Mouse (Mus musculus): ENCODE results near the gene Ildr2. TPM values are rescaled to one million over a fixed set of nuclear protein-coding genes. Genes with fewer than 3 reads are reported as not detected.

Gene Ildr2
- polyA plus RNA-seq, 1 experiment from 2014 or later: 10.8 TPM

- Histone ChIP-seq H3K4me3 (peak overlapping the region; percentile 52), H3K27ac (replicated peaks) (peak overlapping the region; percentile 65), H3K9me3 (no peaks in the 10 kb centered on the region), H3K27me3 (peaks cover 15% of the 10 kb centered on the region), H3K36me3 (peaks cover 35% of the 10 kb centered on the region), H3K9ac (replicated peaks) (peak overlapping the region; percentile 67), H3K4me1 (peaks cover 18% of the 10 kb centered on the region), H3K4me2 (replicated peaks) (peak overlapping the region; percentile 81)
- peak; percentile 76 for ATAC-seq (ENCODE audit: low FRiP score, low read depth)
- WGBS: 3% methylated on average over 92 of the region's 94 CpGs
These were observed 55.1 kb downstream of the Ildr2 start for GRCm38 (mm10) chr1:166308851-166309715.

GRCm38 (mm10) chr1:166311151-166311550 lies 57.2 kb downstream of the Ildr2 start:
- Histone ChIP-seq H3K36me3 (peaks cover 32% of the 10 kb centered on the region), H3K9me3 (no peaks in the 10 kb centered on the region), H3K27ac (replicated peaks) (no peak overlapping the region), H3K4me1 (peaks cover 18% of the 10 kb centered on the region), H3K9ac (replicated peaks) (no peak overlapping the region), H3K27me3 (peaks cover 15% of the 10 kb centered on the region), H3K4me3 (no peak overlapping the region), H3K4me2 (replicated peaks) (no peak overlapping the region)
- WGBS: 81% methylated on average over 5 of the region's 5 CpGs
- no peak for ATAC-seq (ENCODE audit: low FRiP score, low read depth)

- WGBS: 67% methylated on average over 1 of the region's 1 CpGs
- no peaks in the 10 kb centered on the region for H3K27me3 ChIP-seq
- H3K4me1 ChIP-seq: peaks cover 13% of the 10 kb centered on the region
- no peak overlapping the region for H3K4me2 ChIP-seq (replicated peaks)
- peaks cover 28% of the 10 kb centered on the region for H3K36me3 ChIP-seq
- H3K9me3 ChIP-seq: no peaks in the 10 kb centered on the region
- no peak overlapping the region for H3K9ac ChIP-seq (replicated peaks)
- no peak overlapping the region for H3K4me3 ChIP-seq
- ATAC-seq (ENCODE audit: low FRiP score, low read depth): no peak
- H3K27ac ChIP-seq (replicated peaks): no peak overlapping the region
These were observed 59.7 kb downstream of the Ildr2 start for GRCm38 (mm10) chr1:166313637-166314036.

DNA sequence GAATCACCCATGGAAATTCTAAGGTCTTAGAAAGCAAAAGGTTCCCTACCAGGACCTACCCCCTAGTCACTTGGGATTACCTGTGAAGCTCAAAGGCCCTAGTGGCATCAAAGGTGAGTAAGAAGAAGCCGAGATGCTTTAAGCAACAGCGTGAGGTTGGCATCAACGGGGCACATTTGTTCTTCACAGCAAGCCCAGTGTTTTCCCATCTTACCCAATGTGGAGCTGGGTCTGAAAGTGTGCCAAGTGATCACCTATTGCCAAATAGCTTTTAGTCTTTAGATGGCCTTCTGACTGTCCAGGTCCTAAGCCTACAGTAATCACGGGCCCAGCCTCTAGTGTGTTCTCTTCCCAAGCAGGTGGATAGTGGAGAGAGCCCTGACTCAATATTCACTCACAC lies 61.8 kb downstream of the Ildr2 start:
- Histone ChIP-seq H3K4me1 (no peaks in the 10 kb centered on the region), H3K4me3 (no peak overlapping the region), H3K4me2 (replicated peaks) (no peak overlapping the region), H3K36me3 (peaks cover 25% of the 10 kb centered on the region), H3K9ac (replicated peaks) (no peak overlapping the region), H3K9me3 (no peaks in the 10 kb centered on the region), H3K27me3 (no peaks in the 10 kb centered on the region), H3K27ac (replicated peaks) (no peak overlapping the region)
- ATAC-seq (ENCODE audit: low FRiP score, low read depth): no peak
- WGBS: 86% methylated on average over 4 of the region's 4 CpGs

GRCm38 (mm10) chr1:166319132-166319698 lies 65.3 kb downstream of the Ildr2 start:
- Histone ChIP-seq H3K4me1 (no peaks in the 10 kb centered on the region), H3K9me3 (no peaks in the 10 kb centered on the region), H3K27me3 (no peaks in the 10 kb centered on the region), H3K36me3 (peaks cover 9% of the 10 kb centered on the region; the same call in 1 of the 2 replicates), H3K27ac (replicated peaks) (no peak overlapping the region), H3K4me2 (replicated peaks) (no peak overlapping the region), H3K4me3 (no peak overlapping the region), H3K9ac (replicated peaks) (no peak overlapping the region)
- WGBS: 9% methylated on average over 4 of the region's 4 CpGs
- peak; percentile 58 for ATAC-seq (ENCODE audit: low FRiP score, low read depth)

DNA sequence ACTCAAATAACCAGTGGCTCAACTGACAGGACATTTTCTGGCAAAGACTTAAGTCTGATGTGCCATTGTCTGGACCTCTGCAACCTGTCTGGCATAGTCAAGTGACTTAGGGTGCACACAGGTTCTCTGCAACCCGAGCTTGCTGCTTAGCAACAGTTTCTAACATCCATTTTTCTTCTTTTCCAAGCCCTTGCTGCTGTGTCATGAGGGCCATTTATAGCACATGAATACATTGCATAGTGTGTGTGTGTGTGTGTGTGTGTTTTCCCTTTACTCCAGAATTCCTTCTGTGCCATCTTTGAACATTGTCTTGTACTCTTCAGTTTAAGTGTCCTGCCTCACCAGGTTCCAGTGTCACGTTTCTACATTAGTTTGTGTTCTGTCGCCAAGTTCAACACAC lies 72.5 kb downstream of the Ildr2 start:
- Histone ChIP-seq H3K27me3 (no peaks in the 10 kb centered on the region), H3K27ac (replicated peaks) (no peak overlapping the region), H3K4me3 (no peak overlapping the region), H3K9me3 (no peaks in the 10 kb centered on the region), H3K4me2 (replicated peaks) (no peak overlapping the region), H3K9ac (replicated peaks) (no peak overlapping the region), H3K36me3 (no peaks in the 10 kb centered on the region), H3K4me1 (no peaks in the 10 kb centered on the region)
- no peak for ATAC-seq (ENCODE audit: low FRiP score, low read depth)
- WGBS: 76% methylated on average over 3 of the region's 3 CpGs

DNA sequence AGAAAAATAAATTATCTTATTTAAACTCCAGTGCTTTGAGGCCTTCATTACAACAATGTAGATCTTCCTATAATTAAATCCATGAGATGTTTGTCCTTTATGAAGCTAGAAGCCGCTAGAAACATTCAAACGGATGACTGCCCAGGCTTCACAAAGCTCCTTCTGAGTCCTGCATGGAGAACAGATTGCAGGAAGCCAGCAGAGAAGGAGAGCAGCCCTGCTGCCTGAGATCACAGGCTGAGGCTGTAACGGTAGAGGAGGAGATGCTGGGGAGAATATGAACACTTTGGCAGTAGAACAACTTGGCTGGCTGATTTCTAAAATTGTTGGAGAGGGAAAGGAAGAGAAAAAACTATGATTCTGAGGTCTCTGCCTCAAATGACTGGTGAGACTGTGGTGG lies 76.8 kb downstream of the Ildr2 start:
- H3K4me3 ChIP-seq: no peak overlapping the region
- H3K4me2 ChIP-seq (replicated peaks): no peak overlapping the region
- H3K9me3 ChIP-seq: no peaks in the 10 kb centered on the region
- ATAC-seq (ENCODE audit: low FRiP score, low read depth): no peak
- H3K9ac ChIP-seq (replicated peaks): no peak overlapping the region
- no peak overlapping the region for H3K27ac ChIP-seq (replicated peaks)
- WGBS: 60% methylated on average over 3 of the region's 3 CpGs
- no peaks in the 10 kb centered on the region for H3K36me3 ChIP-seq
- no peaks in the 10 kb centered on the region for H3K27me3 ChIP-seq
- no peaks in the 10 kb centered on the region for H3K4me1 ChIP-seq

- 0 out of 2 replicates have a peak, but pooled peaks cover under 1% of the 10 kb centered on the region for H3K4me1 ChIP-seq
- ATAC-seq (ENCODE audit: low FRiP score, low read depth): no peak
- 90% methylated on average over 6 of the region's 6 CpGs for WGBS
- H3K36me3 ChIP-seq: no peaks in the 10 kb centered on the region
- H3K27me3 ChIP-seq: no peaks in the 10 kb centered on the region
- no peak overlapping the region for H3K4me3 ChIP-seq
- H3K27ac ChIP-seq (replicated peaks): no peak overlapping the region
- no peak overlapping the region for H3K9ac ChIP-seq (replicated peaks)
- no peak overlapping the region for H3K4me2 ChIP-seq (replicated peaks)
- H3K9me3 ChIP-seq: no peaks in the 10 kb centered on the region
These were observed 85.2 kb downstream of the Ildr2 start for GRCm38 (mm10) chr1:166339110-166339509.

GRCm38 (mm10) chr1:166342060-166342459 lies 88.1 kb downstream of the Ildr2 start:
- Histone ChIP-seq H3K27me3 (peaks cover 6% of the 10 kb centered on the region; the same call in 1 of the 2 replicates), H3K4me2 (replicated peaks) (no peak overlapping the region), H3K9me3 (no peaks in the 10 kb centered on the region), H3K27ac (replicated peaks) (no peak overlapping the region), H3K4me3 (no peak overlapping the region), H3K4me1 (peaks cover 7% of the 10 kb centered on the region), H3K9ac (replicated peaks) (no peak overlapping the region), H3K36me3 (no peaks in the 10 kb centered on the region)
- ATAC-seq (ENCODE audit: low FRiP score, low read depth): no peak
- 77% methylated on average over 2 of the region's 2 CpGs for WGBS

- WGBS: 87% methylated on average over 1 of the region's 1 CpGs
These were observed 88.6 kb downstream of the Ildr2 start for GRCm38 (mm10) chr1:166342539-166342938.

DNA sequence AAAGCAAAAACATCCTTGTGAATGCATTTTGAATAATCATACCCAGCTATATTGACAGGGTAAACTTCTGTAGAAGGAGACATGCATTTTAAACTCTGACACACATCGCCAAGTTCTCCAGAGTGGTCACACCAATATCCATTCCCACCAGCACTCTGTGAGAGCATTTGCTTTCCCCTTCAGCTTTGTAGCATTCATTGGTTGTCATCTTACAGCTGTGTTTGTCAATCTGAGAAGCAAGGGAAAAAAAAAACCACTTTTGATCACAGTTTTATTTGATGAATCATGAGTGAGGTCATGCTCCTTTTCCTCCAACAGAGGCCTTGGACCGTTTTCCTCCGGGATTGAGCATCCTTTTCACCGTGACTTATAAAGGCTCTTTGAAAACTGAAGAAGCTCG lies 89.6 kb downstream of the Ildr2 start:
- WGBS: 66% methylated on average over 5 of the region's 5 CpGs
- no peaks in the 10 kb centered on the region for H3K9me3 ChIP-seq
- H3K9ac ChIP-seq (replicated peaks): no peak overlapping the region
- ATAC-seq (ENCODE audit: low FRiP score, low read depth): no peak
- no peak overlapping the region for H3K27ac ChIP-seq (replicated peaks)
- no peaks in the 10 kb centered on the region for H3K36me3 ChIP-seq
- H3K4me3 ChIP-seq: no peak overlapping the region
- H3K27me3 ChIP-seq: peaks cover 6% of the 10 kb centered on the region; the same call in 1 of the 2 replicates
- no peak overlapping the region for H3K4me2 ChIP-seq (replicated peaks)
- H3K4me1 ChIP-seq: peaks cover 7% of the 10 kb centered on the region

More at GRCm38 (mm10) chr1:166342539-166342938, 88.6 kb downstream of the Ildr2 start:
- no peak overlapping the region for H3K9ac ChIP-seq (replicated peaks)
- H3K27ac ChIP-seq (replicated peaks): no peak overlapping the region
- ATAC-seq (ENCODE audit: low FRiP score, low read depth): no peak
- H3K4me2 ChIP-seq (replicated peaks): no peak overlapping the region
- H3K27me3 ChIP-seq: peaks cover 6% of the 10 kb centered on the region; the same call in 1 of the 2 replicates
- H3K36me3 ChIP-seq: no peaks in the 10 kb centered on the region
- H3K4me1 ChIP-seq: peaks cover 7% of the 10 kb centered on the region
- no peak overlapping the region for H3K4me3 ChIP-seq
- H3K9me3 ChIP-seq: no peaks in the 10 kb centered on the region

DNA sequence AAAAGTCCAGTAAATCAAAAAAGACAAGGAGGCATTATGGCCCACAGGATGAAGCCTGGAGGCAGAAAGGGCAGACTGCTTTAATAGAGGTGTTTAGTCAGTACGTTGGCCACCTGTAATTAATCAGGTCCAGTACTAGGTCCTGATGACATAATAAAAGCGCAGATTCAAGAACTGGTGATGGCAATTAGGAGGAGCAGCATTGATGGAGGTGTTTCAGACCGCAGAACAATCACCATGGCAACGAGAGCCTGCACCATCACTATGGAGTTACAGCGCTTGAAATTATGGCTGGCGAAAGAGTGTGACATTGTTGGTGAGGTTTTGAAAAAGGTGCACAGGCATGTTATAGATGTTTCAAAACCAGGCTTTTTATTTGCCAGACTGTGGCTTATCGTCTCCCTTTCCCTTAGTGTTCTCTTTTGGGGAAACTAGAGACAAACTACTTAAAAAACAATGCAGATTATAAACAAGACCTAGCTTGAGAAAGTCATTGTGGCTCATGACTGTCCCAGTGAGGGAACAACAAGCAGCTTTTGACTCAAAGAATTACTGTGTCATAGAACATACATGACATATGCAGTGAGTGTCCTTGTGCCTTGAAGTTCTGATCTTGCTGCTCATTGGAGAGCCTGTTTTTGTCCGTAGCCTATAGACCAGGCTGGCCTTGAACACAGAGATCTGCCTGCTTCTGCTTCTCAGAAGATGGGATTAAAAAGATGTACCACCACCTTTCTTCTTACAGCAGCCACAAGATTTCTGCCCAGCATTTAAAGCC lies 90.5 kb downstream of the Ildr2 start:
- Histone ChIP-seq H3K27me3 (peaks cover 6% of the 10 kb centered on the region; the same call in 1 of the 2 replicates), H3K4me1 (peaks cover 7% of the 10 kb centered on the region), H3K9me3 (no peaks in the 10 kb centered on the region), H3K36me3 (no peaks in the 10 kb centered on the region), H3K9ac (replicated peaks) (no peak overlapping the region), H3K27ac (replicated peaks) (no peak overlapping the region), H3K4me3 (no peak overlapping the region), H3K4me2 (replicated peaks) (no peak overlapping the region)
- WGBS: 51% methylated on average over 8 of the region's 8 CpGs
- peak; percentile 65; the same call in 1 of the 2 replicates for ATAC-seq (ENCODE audit: low FRiP score, low read depth)

Data from midbrain, embryonic 12.5 days (tissue).